7 mouse cellular contexts compared by ENCODE assay signal in genomic region chr11:26210582-26211180, GRCm38 (mm10). TPM values are rescaled to one million over a fixed set of nuclear protein-coding genes. Genes with fewer than 3 reads are reported as not detected.
A peak's percentile ranks its signal among the peaks of the same experiment; 100 is the strongest.
DNase-seq lines count a peak whose midpoint lies in the region; ATAC-seq and TF ChIP-seq lines count a peak whose summit lies in the region.

TSS of gene 5730522E02Rik (minus strand) at chr11:26210763.

- ATAC-seq in embryonic facial prominence, embryonic 11.5 days (replicated peaks; ENCODE audit: insufficient number of reproducible peaks, low FRiP score, low TSS enrichment, low read depth), result peak; percentile 42; the same call in 1 of the 2 replicates
- peak; percentile 34 for ATAC-seq in heart, embryonic 16.5 days (replicated peaks; ENCODE audit: extremely low read depth, insufficient read depth, low FRiP score)
- peak; percentile 33; the same call in 1 of the 2 replicates for ATAC-seq in liver, embryonic 11.5 days (replicated peaks; ENCODE audit: low FRiP score)
- no peak; the same call in none of the 2 replicates for ATAC-seq in stomach, embryonic 14.5 days (ENCODE audit: insufficient number of reproducible peaks, insufficient read depth, low FRiP score, low read depth)

- H3K27ac ChIP-seq in embryonic facial prominence, embryonic 11.5 days (replicated peaks; ENCODE audit: low read depth, low read length), result peak within 1 kb of the TSS; percentile 96
- H3K27ac ChIP-seq in heart, embryonic 16.5 days (ENCODE audit: low read length), result peak within 1 kb of the TSS; percentile 91
- H3K27ac ChIP-seq in liver, embryonic 11.5 days (ENCODE audit: low read depth, low read length), result peak within 1 kb of the TSS; percentile 83
- H3K27ac ChIP-seq in stomach, embryonic 14.5 days (ENCODE audit: low read length), result peak within 1 kb of the TSS; percentile 98

- 2% methylated on average over 31 of the region's 31 CpGs for WGBS in lung, adult 2 months
- 3% methylated on average over 28 of the region's 31 CpGs for WGBS in embryonic facial prominence, embryonic 11.5 days
- WGBS in heart, embryonic 16.5 days, result 1% methylated on average over 31 of the region's 31 CpGs
- 3% methylated on average over 29 of the region's 31 CpGs for WGBS in liver, embryonic 11.5 days
- WGBS in stomach, embryonic 14.5 days, result 1% methylated on average over 31 of the region's 31 CpGs

- no peaks in the 10 kb centered on the region for H3K4me1 ChIP-seq in lung, adult 2 months (ENCODE audit: control insufficient read depth, insufficient read depth, low read length)
- H3K4me1 ChIP-seq in embryonic facial prominence, embryonic 11.5 days (ENCODE audit: control insufficient read depth, insufficient read depth, low read length), result no peaks in the 10 kb centered on the region
- no peaks in the 10 kb centered on the region for H3K4me1 ChIP-seq in heart, embryonic 16.5 days (ENCODE audit: control insufficient read depth, insufficient read depth, low read length)
- no peaks in the 10 kb centered on the region for H3K4me1 ChIP-seq in liver, embryonic 11.5 days (replicated peaks; ENCODE audit: control insufficient read depth, insufficient read depth, low read length)
- H3K4me1 ChIP-seq in stomach, embryonic 14.5 days (ENCODE audit: control insufficient read depth, insufficient read depth, low read length), result no peaks in the 10 kb centered on the region

- peak within 1 kb of the TSS; percentile 96 for H3K9ac ChIP-seq in embryonic facial prominence, embryonic 11.5 days (replicated peaks; ENCODE audit: low read length)
- H3K9ac ChIP-seq in heart, embryonic 16.5 days (ENCODE audit: low read length), result peak within 1 kb of the TSS; percentile 94
- H3K9ac ChIP-seq in liver, embryonic 11.5 days (ENCODE audit: low read depth, low read length), result peak within 1 kb of the TSS; percentile 78
- peak within 1 kb of the TSS; percentile 95 for H3K9ac ChIP-seq in stomach, embryonic 14.5 days (replicated peaks; ENCODE audit: low read depth, low read length)

- no peaks in the 10 kb centered on the region for H3K27me3 ChIP-seq in embryonic facial prominence, embryonic 11.5 days (ENCODE audit: control insufficient read depth, insufficient read depth, low read length)
- H3K27me3 ChIP-seq in heart, embryonic 16.5 days (ENCODE audit: control insufficient read depth, insufficient read depth, low read length), result no peaks in the 10 kb centered on the region
- H3K27me3 ChIP-seq in liver, embryonic 11.5 days (replicated peaks; ENCODE audit: control insufficient read depth, insufficient read depth, low read length), result no peaks in the 10 kb centered on the region; the same call in 1 of the 2 replicates
- H3K27me3 ChIP-seq in stomach, embryonic 14.5 days (ENCODE audit: control insufficient read depth, insufficient read depth, low read length), result no peaks in the 10 kb centered on the region

- peak within 1 kb of the TSS; percentile 78 for H3K4me2 ChIP-seq in embryonic facial prominence, embryonic 11.5 days (ENCODE audit: low read depth, low read length)
- peak within 1 kb of the TSS; percentile 80 for H3K4me2 ChIP-seq in heart, embryonic 16.5 days (ENCODE audit: low read depth, low read length)
- H3K4me2 ChIP-seq in liver, embryonic 11.5 days, result peak within 1 kb of the TSS; percentile 89
- peak within 1 kb of the TSS; percentile 74 for H3K4me2 ChIP-seq in stomach, embryonic 14.5 days (replicated peaks; ENCODE audit: low read depth, low read length)

- DNase-seq in lung, adult 2 months, result peak; percentile 8
- DNase-seq in lung, postnatal 10 days, result no peak
- DNase-seq in embryonic facial prominence, embryonic 11.5 days (ENCODE audit: low spot score), result peak; percentile 58
- peak; percentile 59 for DNase-seq in liver, embryonic 11.5 days (ENCODE audit: low spot score)
- DNase-seq in adrenal gland, postnatal 4 days (ENCODE audit: low spot score in 2 of 2), result no peak

- H3K4me3 ChIP-seq in lung, adult 2 months (replicated peaks; ENCODE audit: extremely low read depth, low read depth, low read length), result peak within 1 kb of the TSS; percentile 59
- H3K4me3 ChIP-seq in embryonic facial prominence, embryonic 11.5 days (ENCODE audit: low read depth, low read length), result peak within 1 kb of the TSS; percentile 61
- H3K4me3 ChIP-seq in heart, embryonic 16.5 days (ENCODE audit: low read length), result peak within 1 kb of the TSS; percentile 77
- H3K4me3 ChIP-seq in liver, embryonic 11.5 days (ENCODE audit: low read depth, low read length), result peak within 1 kb of the TSS; percentile 64
- H3K4me3 ChIP-seq in stomach, embryonic 14.5 days (ENCODE audit: low read depth, low read length), result peak within 1 kb of the TSS; percentile 75

- H3K9me3 ChIP-seq in embryonic facial prominence, embryonic 11.5 days (replicated peaks; ENCODE audit: control insufficient read depth, low read length), result no peaks in the 10 kb centered on the region
- no peaks in the 10 kb centered on the region for H3K9me3 ChIP-seq in heart, embryonic 16.5 days (replicated peaks; ENCODE audit: control insufficient read depth, low read length)
- no peaks in the 10 kb centered on the region for H3K9me3 ChIP-seq in liver, embryonic 11.5 days (ENCODE audit: control insufficient read depth, low read length)
- H3K9me3 ChIP-seq in stomach, embryonic 14.5 days (ENCODE audit: control insufficient read depth, low read depth, low read length), result no peaks in the 10 kb centered on the region

- no peak for TF ChIP-seq CTCF in lung, adult 2 months (IDR thresholded peaks at IDR 0.05; ENCODE audit: insufficient read depth, low read length)

- no peak for TF ChIP-seq POLR2A in lung, adult 2 months (IDR thresholded peaks at IDR 0.05; ENCODE audit: borderline replicate concordance, extremely low read depth, low read depth, low read length)

- no peaks in the 10 kb centered on the region for H3K36me3 ChIP-seq in embryonic facial prominence, embryonic 11.5 days (replicated peaks; ENCODE audit: control insufficient read depth, insufficient read depth, low read depth, low read length)
- H3K36me3 ChIP-seq in heart, embryonic 16.5 days (ENCODE audit: control insufficient read depth, insufficient read depth), result no peaks in the 10 kb centered on the region
- no peaks in the 10 kb centered on the region for H3K36me3 ChIP-seq in liver, embryonic 11.5 days (ENCODE audit: control insufficient read depth, insufficient read depth, low read length)
- no peaks in the 10 kb centered on the region for H3K36me3 ChIP-seq in stomach, embryonic 14.5 days (ENCODE audit: control insufficient read depth, insufficient read depth, low read length)

RNA-seq across cellular contexts. Expression of gene 5730522E02Rik, which starts in this region (rescaled TPM):
- 0.28 TPM in 1 of 2 replicates, not detected in the other for polyA plus RNA-seq in lung, adult 2 months (2012; rRNA removed)
- polyA plus RNA-seq in embryonic facial prominence, embryonic 11.5 days (2014; fragmentation: Nextera tagmentation; extraction: Ambion mirVana), result 5.5 and 8.7 TPM in 2 replicates
- polyA plus RNA-seq in heart, embryonic 16.5 days (2015; fragmentation: Nextera tagmentation; extraction: Ambion mirVana), result 0.84 and 1.1 TPM in 2 replicates
- 1.3 and 1.4 TPM in 2 replicates for polyA plus RNA-seq in liver, embryonic 11.5 days (2014; fragmentation: Nextera tagmentation; extraction: Ambion mirVana)
- 4.0 and 6.5 TPM in 2 replicates for polyA plus RNA-seq in stomach, embryonic 14.5 days (2014; fragmentation: Nextera tagmentation; extraction: Ambion mirVana)
- total RNA-seq in adrenal gland, postnatal 4 days (2021), result 1 to 10 TPM in 1 of 2 experiments, under 1 TPM in 1; 0.79 to 1.5 TPM

Comparison
In these comparisons a context has a peak if more than half of its experiments do, and no peak if none do; other contexts are left out.
1. Peak in DNase-seq and H3K4me3 ChIP-seq in lung, adult 2 months; RNA of the gene not detected or under 1 TPM.
2. DNase-seq: peak in embryonic facial prominence, embryonic 11.5 days (single experiment) and liver, embryonic 11.5 days (single experiment); none in lung, postnatal 10 days (single experiment) and adrenal gland, postnatal 4 days (0 of 2).
3. Peak in every context shown above with its lines, with median percentiles within 50 percentile points of each other: H3K4me3 ChIP-seq, H3K27ac ChIP-seq, H3K4me2 ChIP-seq and H3K9ac ChIP-seq.